Mouse (Mus musculus) liver, embryonic 14.5 days (tissue): ENCODE measurements at regions not wholly inside any gene's neighbourhood (a gene's known extent, or its start where the extent isn't known, plus 50 kb on each side); places are given as distances from the start of the nearest gene placed in this dataset.

Source experiments
- CTCF ChIP-seq: IDR thresholded peaks from 2 replicates; pipeline ENCODE4 v1.5.1; 2016; ENCODE audit warnings: antibody characterized with exemption, low read depth, control low read depth
- EP300 ChIP-seq: IDR thresholded peaks from 2 replicates; pipeline ENCODE4 v1.6.1; 2016; ENCODE audit warnings: antibody characterized with exemption, low read depth

GRCm38 (mm10) chr4:131415453-131415852 is 422.6 kb downstream of the Ptpru start:
- TF ChIP-seq EP300 (no peak), CTCF (no peak)
